Mouse (Mus musculus) midbrain, embryonic 16.5 days (tissue): ENCODE measurements around the gene Pid1. TPM values are rescaled to one million over a fixed set of nuclear protein-coding genes. Genes with fewer than 3 reads are reported as not detected.
A peak's percentile ranks its signal among the peaks of the same experiment; 100 is the strongest.

ENCODE experiments used
- ATAC-seq: fragments of 200-750 bp; cut with Nextera tagmentation; 2 replicates; pipeline ENCODE4 v1.8.0; 2017; ENCODE audit warnings: moderate TSS enrichment
- H3K27ac ChIP-seq: fragments of 300-500 bp; sonication (generic); 2 replicates; pipeline ENCODE4 v1.5.1; 2014; ENCODE audit warnings: mild to moderate bottlenecking, low read length, mixed read lengths
- H3K27me3 ChIP-seq: fragments of 300-500 bp; sonication (generic); 2 replicates; pipeline ENCODE4 v1.6.1; 2014; ENCODE audit warnings: low read depth, low read length, mixed read lengths; ENCODE audit not compliant: control insufficient read depth, insufficient read depth
- H3K36me3 ChIP-seq: fragments of 300-500 bp; sonication (generic); 2 replicates; pipeline ENCODE4 v1.6.1; 2014; ENCODE audit warnings: mild to moderate bottlenecking, low read length, moderate library complexity, mixed read lengths; ENCODE audit not compliant: control insufficient read depth, insufficient read depth
- H3K4me1 ChIP-seq: fragments of 300-500 bp; sonication (generic); 2 replicates; pipeline ENCODE4 v1.6.1; 2014; ENCODE audit warnings: mild to moderate bottlenecking, low read length, mixed read lengths; ENCODE audit not compliant: control insufficient read depth, insufficient read depth
- H3K4me2 ChIP-seq: fragments of 300-500 bp; sonication (generic); 2 replicates; pipeline ENCODE4 v1.6.1; 2014; ENCODE audit warnings: mild to moderate bottlenecking, low read length, mixed read lengths
- H3K4me3 ChIP-seq: fragments of 300-500 bp; sonication (generic); 2 replicates; pipeline ENCODE4 v1.5.1; 2014; ENCODE audit warnings: low read depth, mild to moderate bottlenecking, low read length, moderate library complexity, mixed read lengths
- H3K9ac ChIP-seq: fragments of 300-500 bp; sonication (generic); 2 replicates; pipeline ENCODE4 v1.6.1; 2014; ENCODE audit warnings: low read depth, low read length, mixed read lengths
- H3K9me3 ChIP-seq: fragments of 300-500 bp; sonication (generic); replicated peaks from 2 replicates; pipeline ENCODE4 v1.6.1; 2014; ENCODE audit warnings: mild to moderate bottlenecking, low read length, mixed read lengths; ENCODE audit not compliant: control insufficient read depth, poor library complexity, severe bottlenecking
- WGBS: fragments of 180-500 bp; shearing (Covaris S2); extraction: QIAGEN DNeasy Blood & Tissue Kit; methylation state at CpG from one replicate; pipeline ENCODE4 v1.1.7; 2014; 5-methylcytosine and 5-hydroxymethylcytosine counted together
- polyA plus RNA-seq: library from polyadenylated mRNA; unstranded; fragments of >200 nt; fragmentation: Nextera tagmentation; extraction: Ambion mirVana; gene quantifications from 2 replicates; pipeline ENCODE4 v1.2.1, GENCODE M21; 2015

Pid1 gene
- polyA plus RNA-seq, 1 experiment from 2014 or later = 82.7 TPM

GRCm38 (mm10) chr1:84271712-84272200, 92.2 kb downstream of the Pid1 start:
- no peaks in the 10 kb centered on the region for H3K9me3 ChIP-seq
- H3K27me3 ChIP-seq = no peaks in the 10 kb centered on the region
- H3K9ac ChIP-seq = no peak overlapping the region
- H3K4me1 ChIP-seq = no peaks in the 10 kb centered on the region
- no peak overlapping the region for H3K27ac ChIP-seq
- no peaks in the 10 kb centered on the region for H3K36me3 ChIP-seq
- 79% methylated on average over 2 of the region's 2 CpGs for WGBS
- H3K4me3 ChIP-seq = no peak overlapping the region
- H3K4me2 ChIP-seq = no peak overlapping the region
- ATAC-seq = no peak

- no peak for ATAC-seq
- Histone ChIP-seq H3K4me2 (no peak overlapping the region), H3K36me3 (no peaks in the 10 kb centered on the region), H3K9ac (no peak overlapping the region), H3K4me1 (no peaks in the 10 kb centered on the region), H3K9me3 (no peaks in the 10 kb centered on the region), H3K27me3 (no peaks in the 10 kb centered on the region), H3K27ac (no peak overlapping the region), H3K4me3 (no peak overlapping the region)
- WGBS = 95% methylated on average over 2 of the region's 2 CpGs
These were observed 106.3 kb downstream of the Pid1 start for GRCm38 (mm10) chr1:84257656-84258055.

GRCm38 (mm10) chr1:84254361-84254760, 109.6 kb downstream of the Pid1 start:
- H3K27ac ChIP-seq = no peak overlapping the region
- H3K4me2 ChIP-seq = no peak overlapping the region
- H3K4me3 ChIP-seq = no peak overlapping the region
- no peak overlapping the region for H3K9ac ChIP-seq
- no peaks in the 10 kb centered on the region for H3K27me3 ChIP-seq
- no peak for ATAC-seq
- no peaks in the 10 kb centered on the region for H3K9me3 ChIP-seq
- H3K4me1 ChIP-seq = peaks cover 5% of the 10 kb centered on the region; the same call in 1 of the 2 replicates
- H3K36me3 ChIP-seq = no peaks in the 10 kb centered on the region
- WGBS = 78% methylated on average over 5 of the region's 5 CpGs

GRCm38 (mm10) chr1:84253838-84254237, 110.1 kb downstream of the Pid1 start:
- Histone ChIP-seq H3K9me3 (no peaks in the 10 kb centered on the region), H3K4me1 (peaks cover 5% of the 10 kb centered on the region; the same call in 1 of the 2 replicates), H3K9ac (no peak overlapping the region), H3K4me3 (no peak overlapping the region), H3K27ac (no peak overlapping the region), H3K36me3 (no peaks in the 10 kb centered on the region), H3K27me3 (no peaks in the 10 kb centered on the region), H3K4me2 (no peak overlapping the region)
- ATAC-seq = no peak
- WGBS = 46% methylated on average over 3 of the region's 3 CpGs

- no peak overlapping the region for H3K4me2 ChIP-seq
- no peak overlapping the region for H3K27ac ChIP-seq
- H3K4me1 ChIP-seq = peaks cover 5% of the 10 kb centered on the region; the same call in 1 of the 2 replicates
- H3K9me3 ChIP-seq = no peaks in the 10 kb centered on the region
- ATAC-seq = no peak
- no peak overlapping the region for H3K4me3 ChIP-seq
- no peaks in the 10 kb centered on the region for H3K27me3 ChIP-seq
- no peaks in the 10 kb centered on the region for H3K36me3 ChIP-seq
- 62% methylated on average over 1 of the region's 1 CpGs for WGBS
- H3K9ac ChIP-seq = no peak overlapping the region
These were observed 112.8 kb downstream of the Pid1 start for GRCm38 (mm10) chr1:84251205-84251604.

GRCm38 (mm10) chr1:84250770-84251169, 113.2 kb downstream of the Pid1 start:
- Histone ChIP-seq H3K4me1 (peaks cover 5% of the 10 kb centered on the region; the same call in 1 of the 2 replicates), H3K9ac (no peak overlapping the region)
- ATAC-seq = no peak

GRCm38 (mm10) chr1:84249772-84250338, 114.1 kb downstream of the Pid1 start:
- peak; percentile 36; the same call in 1 of the 2 replicates for ATAC-seq

More at GRCm38 (mm10) chr1:84250770-84251169, 113.2 kb downstream of the Pid1 start:
- Histone ChIP-seq H3K27ac (no peak overlapping the region), H3K4me3 (no peak overlapping the region), H3K27me3 (no peaks in the 10 kb centered on the region), H3K9me3 (no peaks in the 10 kb centered on the region), H3K36me3 (no peaks in the 10 kb centered on the region), H3K4me2 (no peak overlapping the region)
- 88% methylated on average over 1 of the region's 1 CpGs for WGBS

GRCm38 (mm10) chr1:84247111-84247510, 116.9 kb downstream of the Pid1 start:
- Histone ChIP-seq H3K4me1 (peaks cover 5% of the 10 kb centered on the region; the same call in 1 of the 2 replicates), H3K27ac (no peak overlapping the region), H3K4me3 (no peak overlapping the region), H3K4me2 (no peak overlapping the region), H3K27me3 (no peaks in the 10 kb centered on the region), H3K36me3 (no peaks in the 10 kb centered on the region), H3K9ac (no peak overlapping the region), H3K9me3 (no peaks in the 10 kb centered on the region)
- ATAC-seq = no peak
- WGBS = 88% methylated on average over 3 of the region's 3 CpGs

More at GRCm38 (mm10) chr1:84249772-84250338, 114.1 kb downstream of the Pid1 start:
- no peak overlapping the region for H3K9ac ChIP-seq
- no peaks in the 10 kb centered on the region for H3K9me3 ChIP-seq
- no peak overlapping the region for H3K27ac ChIP-seq
- WGBS = 39% methylated on average over 6 of the region's 6 CpGs
- H3K4me3 ChIP-seq = no peak overlapping the region
- H3K36me3 ChIP-seq = no peaks in the 10 kb centered on the region
- no peaks in the 10 kb centered on the region for H3K27me3 ChIP-seq
- H3K4me1 ChIP-seq = peaks cover 5% of the 10 kb centered on the region; the same call in 1 of the 2 replicates
- H3K4me2 ChIP-seq = no peak overlapping the region

GRCm38 (mm10) chr1:84241192-84241828, 122.7 kb downstream of the Pid1 start:
- H3K4me3 ChIP-seq = no peak overlapping the region
- no peaks in the 10 kb centered on the region for H3K9me3 ChIP-seq
- WGBS = 88% methylated on average over 4 of the region's 4 CpGs
- H3K9ac ChIP-seq = no peak overlapping the region
- no peak overlapping the region for H3K27ac ChIP-seq
- H3K4me1 ChIP-seq = no peaks in the 10 kb centered on the region
- H3K36me3 ChIP-seq = no peaks in the 10 kb centered on the region
- no peak overlapping the region for H3K4me2 ChIP-seq
- no peaks in the 10 kb centered on the region for H3K27me3 ChIP-seq
- no peak for ATAC-seq
